Mouse (Mus musculus) lung, embryonic 16.5 days (tissue): ENCODE results near the gene Olfr463. TPM values are rescaled to one million over a fixed set of nuclear protein-coding genes. Genes with fewer than 3 reads are reported as not detected.

Source experiments
- ATAC-seq: fragments of 200-750 bp; cut with Nextera tagmentation; 2 replicates; pipeline ENCODE4 v1.8.0; 2017; ENCODE audit warnings: low read depth, mild to moderate bottlenecking, moderate library complexity
- H3K27ac ChIP-seq: fragments of 300-500 bp; sonication (generic); 2 replicates; pipeline ENCODE4 v1.5.1; 2014; ENCODE audit warnings: mild to moderate bottlenecking, control low read depth, low read length
- H3K27me3 ChIP-seq: fragments of 300-500 bp; sonication (generic); 2 replicates; pipeline ENCODE4 v1.6.1; 2014; ENCODE audit warnings: low read depth, low read length, mixed read lengths; ENCODE audit not compliant: control insufficient read depth, insufficient read depth
- H3K36me3 ChIP-seq: fragments of 300-500 bp; sonication (generic); 2 replicates; pipeline ENCODE4 v1.6.1; 2014; ENCODE audit warnings: low read length; ENCODE audit not compliant: control insufficient read depth, insufficient read depth
- H3K4me1 ChIP-seq: fragments of 300-500 bp; sonication (generic); replicated peaks from 2 replicates; pipeline ENCODE4 v1.6.1; 2014; ENCODE audit warnings: low read length, mixed read lengths; ENCODE audit not compliant: control insufficient read depth, insufficient read depth
- H3K4me2 ChIP-seq: fragments of 300-500 bp; sonication (generic); 2 replicates; pipeline ENCODE4 v1.6.1; 2014; ENCODE audit warnings: low read depth, low read length, control low read depth
- H3K4me3 ChIP-seq: fragments of 300-500 bp; sonication (generic); 2 replicates; pipeline ENCODE4 v1.5.1; 2014; ENCODE audit warnings: mild to moderate bottlenecking, low read length, control low read depth
- H3K9ac ChIP-seq: fragments of 300-500 bp; sonication (generic); 2 replicates; pipeline ENCODE4 v1.6.1; 2014; ENCODE audit warnings: low read length, control low read depth
- H3K9me3 ChIP-seq: fragments of 300-500 bp; sonication (generic); 2 replicates; pipeline ENCODE4 v1.6.1; 2016; ENCODE audit warnings: low read length; ENCODE audit not compliant: control insufficient read depth
- WGBS: fragments of 180-500 bp; shearing (Covaris S2); extraction: QIAGEN DNeasy Blood & Tissue Kit; methylation state at CpG from one replicate; pipeline ENCODE4 v1.1.7; 2014; 5-methylcytosine and 5-hydroxymethylcytosine counted together
- polyA plus RNA-seq: library from polyadenylated mRNA; unstranded; fragments of >200 nt; fragmentation: Nextera tagmentation; extraction: Ambion mirVana; gene quantifications from 2 replicates; pipeline ENCODE4 v1.2.1, GENCODE M21; 2015

Gene Olfr463
- polyA plus RNA-seq = not detected in 2 replicates

- H3K9ac ChIP-seq = no peak within 1 kb of the TSS
- H3K4me2 ChIP-seq = no peak within 1 kb of the TSS
- H3K9me3 ChIP-seq = no peaks in the 10 kb centered on the region
- no peaks in the 10 kb centered on the region for H3K27me3 ChIP-seq
- H3K36me3 ChIP-seq = no peaks in the 10 kb centered on the region
- no peak within 1 kb of the TSS for H3K27ac ChIP-seq
- no peak for ATAC-seq
- H3K4me3 ChIP-seq = no peak within 1 kb of the TSS
- no peaks in the 10 kb centered on the region for H3K4me1 ChIP-seq
Measured at GRCm38 (mm10) chr11:87897287-87897686, at the start of gene Olfr463. Olfr463 (minus strand) TSS chr11:87897387.

DNA sequence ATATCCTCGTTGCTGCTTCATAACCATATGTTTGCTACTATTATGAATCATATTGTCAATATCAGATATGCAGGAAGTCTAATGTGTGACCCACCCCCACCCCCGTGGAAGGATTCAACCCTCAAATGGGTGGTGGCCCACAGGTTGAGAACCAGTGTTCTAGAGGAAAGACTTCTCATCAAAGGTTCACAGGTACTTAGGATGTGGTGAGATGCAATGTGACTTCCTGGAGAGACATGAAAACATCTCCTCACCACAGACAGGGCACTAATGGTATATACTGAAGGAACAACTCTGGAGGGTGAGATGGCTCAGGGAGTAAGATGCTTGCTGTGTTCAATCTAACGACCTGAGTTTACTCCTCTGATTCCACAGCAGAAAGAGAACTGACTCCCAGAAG, 38.3 kb upstream of the Olfr463 start:
- Histone ChIP-seq H3K27ac (no peak overlapping the region), H3K4me3 (no peak overlapping the region), H3K4me2 (no peak overlapping the region), H3K27me3 (no peaks in the 10 kb centered on the region), H3K4me1 (no peaks in the 10 kb centered on the region), H3K9ac (no peak overlapping the region), H3K36me3 (no peaks in the 10 kb centered on the region), H3K9me3 (no peaks in the 10 kb centered on the region)
- WGBS = 54% methylated on average over 3 of the region's 3 CpGs
- ATAC-seq = no peak

DNA sequence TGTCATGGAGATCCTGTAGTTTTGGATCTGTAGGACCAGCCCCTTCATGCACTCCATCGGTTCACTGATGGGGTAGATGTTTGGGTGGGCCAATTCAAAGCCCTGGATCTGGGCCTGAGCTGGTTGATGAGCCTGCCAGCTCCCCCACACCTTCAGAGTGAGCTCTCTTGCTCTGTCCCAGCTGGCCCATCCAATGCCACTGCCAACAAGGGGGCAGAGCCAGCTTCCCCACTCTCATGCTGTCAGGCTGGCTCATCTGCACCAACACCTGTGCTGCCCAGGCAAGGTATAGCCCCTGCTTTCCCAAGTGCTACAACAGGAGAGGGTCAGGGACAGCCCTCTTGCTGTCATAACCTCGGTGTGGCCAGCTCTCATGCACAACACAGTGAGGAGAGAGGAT, 36.5 kb upstream of the Olfr463 start:
- H3K9me3 ChIP-seq = no peaks in the 10 kb centered on the region
- H3K27ac ChIP-seq = no peak overlapping the region
- no peaks in the 10 kb centered on the region for H3K4me1 ChIP-seq
- no peaks in the 10 kb centered on the region for H3K36me3 ChIP-seq
- WGBS = 64% methylated on average over 2 of the region's 2 CpGs
- H3K4me2 ChIP-seq = no peak overlapping the region
- ATAC-seq = no peak
- no peaks in the 10 kb centered on the region for H3K27me3 ChIP-seq
- no peak overlapping the region for H3K4me3 ChIP-seq
- no peak overlapping the region for H3K9ac ChIP-seq

DNA sequence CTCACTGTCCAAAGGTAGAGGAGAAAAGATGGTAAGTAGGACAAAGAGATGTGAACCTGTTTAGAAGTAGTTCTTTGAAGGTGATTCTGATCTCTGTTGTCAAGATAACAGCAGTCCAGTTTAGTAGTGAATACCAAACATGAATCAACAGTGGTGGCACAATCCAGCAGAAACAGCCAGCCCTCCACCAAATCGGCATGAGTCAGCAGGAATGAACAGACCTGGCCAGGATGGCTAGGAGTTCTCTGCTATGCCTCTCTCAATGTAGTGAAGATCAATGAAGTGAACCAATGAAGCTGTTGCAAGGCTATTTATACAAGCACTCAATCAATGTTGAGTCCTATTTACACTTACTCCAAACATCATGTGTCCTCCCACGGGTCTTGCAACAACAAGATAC, 33.2 kb upstream of the Olfr463 start:
- Histone ChIP-seq H3K4me2 (no peak overlapping the region), H3K27ac (no peak overlapping the region), H3K36me3 (no peaks in the 10 kb centered on the region), H3K4me1 (no peaks in the 10 kb centered on the region), H3K4me3 (no peak overlapping the region), H3K27me3 (no peaks in the 10 kb centered on the region), H3K9me3 (no peaks in the 10 kb centered on the region), H3K9ac (no peak overlapping the region)
- WGBS = 76% methylated on average over 2 of the region's 2 CpGs
- ATAC-seq = no peak

GRCm38 (mm10) chr11:87920966-87921365, 23.8 kb upstream of the Olfr463 start, which contains the start of gene Olfr464:
Olfr464 (minus strand) TSS chr11:87920967.
- Histone ChIP-seq H3K9me3 (no peaks in the 10 kb centered on the region), H3K4me1 (no peaks in the 10 kb centered on the region), H3K4me2 (no peak within 1 kb of the TSS), H3K36me3 (no peaks in the 10 kb centered on the region), H3K9ac (no peak within 1 kb of the TSS), H3K4me3 (no peak within 1 kb of the TSS), H3K27ac (no peak within 1 kb of the TSS), H3K27me3 (no peaks in the 10 kb centered on the region)
- ATAC-seq = no peak
- WGBS = 23% methylated on average over 5 of the region's 5 CpGs

- Histone ChIP-seq H3K4me1 (no peaks in the 10 kb centered on the region), H3K27me3 (no peaks in the 10 kb centered on the region), H3K36me3 (no peaks in the 10 kb centered on the region), H3K4me2 (no peak overlapping the region), H3K9ac (no peak overlapping the region), H3K4me3 (no peak overlapping the region), H3K9me3 (no peaks in the 10 kb centered on the region), H3K27ac (no peak overlapping the region)
- ATAC-seq = no peak
- WGBS = 58% methylated on average over 2 of the region's 2 CpGs
Measured at GRCm38 (mm10) chr11:87920301-87920700, 23.1 kb upstream of the Olfr463 start.

GRCm38 (mm10) chr11:87916005-87916404, 18.8 kb upstream of the Olfr463 start:
- H3K4me2 ChIP-seq = no peak overlapping the region
- WGBS = 60% methylated on average over 1 of the region's 1 CpGs

DNA sequence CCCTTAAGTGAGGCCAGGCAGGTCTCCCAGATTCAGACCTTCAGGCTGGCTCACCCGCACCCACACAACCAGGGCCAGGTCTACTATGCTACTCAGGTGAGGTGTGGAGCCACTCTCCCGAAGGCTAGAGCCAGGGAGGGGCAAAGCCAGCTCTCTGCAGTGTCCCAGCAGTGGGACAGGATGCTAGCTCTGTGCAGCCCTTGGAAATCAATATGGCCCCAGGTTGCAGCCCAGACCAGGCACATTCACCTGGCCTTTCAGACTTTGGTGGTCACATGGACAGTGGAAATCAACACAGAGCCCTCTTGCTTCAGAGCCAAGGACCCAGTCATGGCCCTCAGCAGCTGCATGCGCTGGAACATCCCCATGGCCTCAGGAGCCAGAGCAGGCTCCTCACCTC, 7.1 kb upstream of the Olfr463 start:
- 61% methylated on average over 3 of the region's 3 CpGs for WGBS
- Histone ChIP-seq H3K4me3 (no peak overlapping the region), H3K27me3 (no peaks in the 10 kb centered on the region), H3K36me3 (no peaks in the 10 kb centered on the region), H3K27ac (no peak overlapping the region), H3K9me3 (no peaks in the 10 kb centered on the region), H3K9ac (no peak overlapping the region), H3K4me1 (no peaks in the 10 kb centered on the region), H3K4me2 (no peak overlapping the region)
- ATAC-seq = no peak

More at GRCm38 (mm10) chr11:87916005-87916404, 18.8 kb upstream of the Olfr463 start:
- Histone ChIP-seq H3K4me1 (no peaks in the 10 kb centered on the region), H3K27ac (no peak overlapping the region), H3K9ac (no peak overlapping the region), H3K27me3 (no peaks in the 10 kb centered on the region), H3K9me3 (no peaks in the 10 kb centered on the region), H3K4me3 (no peak overlapping the region), H3K36me3 (no peaks in the 10 kb centered on the region)
- ATAC-seq = no peak

DNA sequence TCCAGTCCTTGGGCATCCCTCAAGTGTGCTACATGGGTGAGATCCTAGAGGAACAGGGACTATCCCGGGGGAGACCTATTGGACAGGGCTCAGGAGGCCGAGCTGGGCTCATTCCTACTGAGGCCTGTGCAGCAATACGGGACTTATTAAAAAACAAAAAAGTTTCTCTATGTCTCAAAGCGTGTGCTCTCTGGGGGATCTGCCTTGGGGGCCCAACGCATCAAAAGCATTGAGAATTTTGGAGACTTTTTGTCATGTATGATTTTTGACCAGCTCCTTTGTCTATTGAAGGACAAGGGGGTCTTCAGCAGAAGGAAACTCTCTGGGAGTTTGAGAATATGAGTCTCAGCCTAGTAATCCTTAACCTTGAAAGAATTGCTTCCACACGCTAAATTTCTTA, 5.0 kb downstream of the Olfr463 start, which contains the start of gene Olfr462:
Olfr462 (minus strand) TSS at position 101 of the 400 bp plus-strand sequence.
- Histone ChIP-seq H3K36me3 (no peaks in the 10 kb centered on the region), H3K27me3 (no peaks in the 10 kb centered on the region), H3K4me2 (no peak within 1 kb of the TSS), H3K9me3 (no peaks in the 10 kb centered on the region), H3K4me3 (no peak within 1 kb of the TSS), H3K27ac (no peak within 1 kb of the TSS), H3K4me1 (no peaks in the 10 kb centered on the region), H3K9ac (no peak within 1 kb of the TSS)
- ATAC-seq = no peak
- WGBS = 84% methylated on average over 6 of the region's 6 CpGs

- H3K4me3 ChIP-seq = no peak overlapping the region
- 70% methylated on average over 5 of the region's 5 CpGs for WGBS
- H3K9me3 ChIP-seq = no peaks in the 10 kb centered on the region
- no peaks in the 10 kb centered on the region for H3K27me3 ChIP-seq
- no peak for ATAC-seq
- no peak overlapping the region for H3K9ac ChIP-seq
- H3K4me1 ChIP-seq = no peaks in the 10 kb centered on the region
- no peak overlapping the region for H3K4me2 ChIP-seq
- no peak overlapping the region for H3K27ac ChIP-seq
- H3K36me3 ChIP-seq = no peaks in the 10 kb centered on the region
Measured at GRCm38 (mm10) chr11:87884856-87885255, 12.3 kb downstream of the Olfr463 start.
